Mouse (Mus musculus): ENCODE data around the gene Plpp1.

Plpp1 gene

GRCm38 (mm10) chr13:112772861-112773260 lies 27.7 kb upstream of the Plpp1 start:
- no peak for DNase-seq (ENCODE audit: low read depth, low spot score)

- DNase-seq (ENCODE audit: low read depth, low spot score), result peak; percentile 35
Observed at GRCm38 (mm10) chr13:112773991-112774675, 26.5 kb upstream of the Plpp1 start.

- DNase-seq (ENCODE audit: low read depth, low spot score), result no peak
Observed at GRCm38 (mm10) chr13:112775856-112776255, 24.7 kb upstream of the Plpp1 start.

DNA sequence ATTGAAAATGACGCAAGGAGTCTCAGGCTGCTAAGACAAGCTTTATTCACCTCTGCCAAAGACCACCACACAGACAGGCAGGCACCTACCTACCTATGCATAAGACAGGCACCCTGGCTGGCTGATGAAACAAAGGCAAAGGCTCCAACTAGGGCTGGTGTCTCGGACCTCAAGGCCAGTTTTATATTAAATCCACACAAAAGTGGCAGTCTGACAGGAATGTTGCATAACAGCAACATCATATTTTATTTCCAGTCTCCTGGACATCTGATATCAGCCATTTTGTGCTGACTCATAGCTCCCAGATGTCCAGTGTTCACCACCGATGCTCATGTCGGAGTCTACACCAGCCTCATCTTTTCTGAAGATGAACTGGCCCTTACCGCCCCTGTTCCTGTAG lies 22.2 kb upstream of the Plpp1 start:
- peak; percentile 90 for DNase-seq (ENCODE audit: low read depth, low spot score)

DNA sequence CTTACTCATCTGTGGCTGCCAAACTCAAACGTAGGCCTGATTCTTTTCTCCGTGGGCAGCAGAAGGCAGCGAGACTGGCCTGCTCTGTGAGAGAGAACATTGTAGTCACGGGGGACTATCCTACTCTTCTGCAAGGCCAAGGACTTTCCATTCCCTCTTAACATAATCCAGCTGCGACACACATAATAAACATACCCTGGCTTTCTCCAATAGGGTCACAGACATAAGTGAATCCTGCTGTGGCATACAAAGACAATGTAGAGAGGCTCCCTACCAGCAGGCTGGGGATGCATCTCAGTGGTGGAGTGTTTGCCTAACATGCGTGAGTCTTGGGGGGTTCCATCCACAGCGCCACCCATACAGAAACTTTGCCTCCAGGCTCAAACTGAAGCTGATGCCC lies 15.3 kb upstream of the Plpp1 start:
- no peak for DNase-seq (ENCODE audit: low read depth, low spot score)

DNA sequence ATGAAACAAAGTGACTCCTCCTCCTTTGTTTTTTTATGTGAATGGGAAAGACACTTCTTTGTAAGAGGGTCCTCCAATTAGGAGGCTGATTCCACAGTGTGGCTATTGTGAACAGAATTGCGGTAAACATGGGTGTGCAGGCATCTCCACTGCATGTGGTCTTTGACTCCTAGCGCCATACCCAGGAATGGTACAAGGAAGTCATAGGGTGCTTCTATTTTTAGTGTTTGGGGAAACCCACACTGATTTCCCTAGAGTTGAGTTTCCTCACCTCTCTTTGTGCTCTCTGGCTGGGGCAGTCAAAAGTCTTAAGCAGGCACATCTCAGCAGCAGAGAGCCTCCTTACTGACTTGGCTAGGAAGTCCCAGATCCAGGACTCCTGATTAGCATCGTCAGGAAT lies 14.4 kb upstream of the Plpp1 start:
- DNase-seq (ENCODE audit: low read depth, low spot score), result peak; percentile 24

- no peak for DNase-seq (ENCODE audit: low read depth, low spot score)
Observed at GRCm38 (mm10) chr13:112786942-112787533, 13.6 kb upstream of the Plpp1 start.

- no peak for DNase-seq (ENCODE audit: low read depth, low spot score)
Observed at GRCm38 (mm10) chr13:112790774-112791173, 9.8 kb upstream of the Plpp1 start.

DNA sequence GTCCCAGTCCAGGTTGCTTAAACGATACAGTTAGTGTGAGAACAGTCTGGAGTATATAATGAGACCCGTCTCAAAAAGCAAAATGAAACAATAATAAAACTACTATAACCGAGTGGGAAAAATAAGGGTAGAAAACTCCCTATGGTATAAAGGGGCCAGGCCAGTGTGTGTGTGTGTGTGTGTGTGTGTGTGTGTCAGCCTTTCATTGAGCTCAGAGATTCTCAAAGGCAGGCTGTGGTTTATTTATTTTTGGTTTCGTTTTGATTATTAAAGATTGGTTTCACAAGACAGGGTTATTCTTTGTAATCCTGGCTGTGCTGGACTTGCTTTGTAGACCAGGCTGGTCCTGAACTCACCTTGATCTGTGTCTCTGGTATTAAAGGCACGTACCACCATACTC lies 8.7 kb upstream of the Plpp1 start:
- no peak for DNase-seq (ENCODE audit: low read depth, low spot score)

GRCm38 (mm10) chr13:112798243-112798952 lies 2.2 kb upstream of the Plpp1 start:
- no peak for DNase-seq (ENCODE audit: low read depth, low spot score)

- no peak for DNase-seq (ENCODE audit: low read depth, low spot score)
Observed at GRCm38 (mm10) chr13:112798953-112799305, 1.7 kb upstream of the Plpp1 start.

GRCm38 (mm10) chr13:112799721-112800241 lies 811 bp upstream of the Plpp1 start:
- DNase-seq (ENCODE audit: low read depth, low spot score), result no peak

- DNase-seq (ENCODE audit: low read depth, low spot score), result peak; percentile 54
Observed at GRCm38 (mm10) chr13:112801381-112802004, 901 bp downstream of the Plpp1 start.

- DNase-seq (ENCODE audit: low read depth, low spot score), result no peak
Observed at GRCm38 (mm10) chr13:112803106-112803505, 2.5 kb downstream of the Plpp1 start.

- peak; percentile 59 for DNase-seq (ENCODE audit: low read depth, low spot score)
Observed at GRCm38 (mm10) chr13:112803661-112804060, 3.1 kb downstream of the Plpp1 start.

DNA sequence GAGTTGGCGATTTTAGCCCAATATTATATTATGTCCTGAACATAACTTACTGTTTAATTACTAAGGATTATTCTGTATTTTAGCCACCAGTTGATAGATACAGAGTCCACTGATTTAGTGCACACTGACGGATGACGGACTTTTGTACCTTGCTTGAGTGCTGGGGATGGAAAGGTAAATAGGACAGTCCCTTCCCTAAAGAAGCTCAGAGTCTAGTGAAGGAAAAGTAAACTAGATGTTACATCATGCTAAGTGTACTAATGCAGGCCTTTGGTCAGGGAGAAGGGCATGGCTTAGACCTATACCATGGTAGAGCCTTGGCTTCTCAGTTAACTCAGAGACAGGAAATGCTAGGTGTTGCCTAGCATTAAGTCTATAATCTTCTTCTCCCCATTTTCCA lies 4.9 kb downstream of the Plpp1 start:
- no peak for DNase-seq (ENCODE audit: low read depth, low spot score)

DNA sequence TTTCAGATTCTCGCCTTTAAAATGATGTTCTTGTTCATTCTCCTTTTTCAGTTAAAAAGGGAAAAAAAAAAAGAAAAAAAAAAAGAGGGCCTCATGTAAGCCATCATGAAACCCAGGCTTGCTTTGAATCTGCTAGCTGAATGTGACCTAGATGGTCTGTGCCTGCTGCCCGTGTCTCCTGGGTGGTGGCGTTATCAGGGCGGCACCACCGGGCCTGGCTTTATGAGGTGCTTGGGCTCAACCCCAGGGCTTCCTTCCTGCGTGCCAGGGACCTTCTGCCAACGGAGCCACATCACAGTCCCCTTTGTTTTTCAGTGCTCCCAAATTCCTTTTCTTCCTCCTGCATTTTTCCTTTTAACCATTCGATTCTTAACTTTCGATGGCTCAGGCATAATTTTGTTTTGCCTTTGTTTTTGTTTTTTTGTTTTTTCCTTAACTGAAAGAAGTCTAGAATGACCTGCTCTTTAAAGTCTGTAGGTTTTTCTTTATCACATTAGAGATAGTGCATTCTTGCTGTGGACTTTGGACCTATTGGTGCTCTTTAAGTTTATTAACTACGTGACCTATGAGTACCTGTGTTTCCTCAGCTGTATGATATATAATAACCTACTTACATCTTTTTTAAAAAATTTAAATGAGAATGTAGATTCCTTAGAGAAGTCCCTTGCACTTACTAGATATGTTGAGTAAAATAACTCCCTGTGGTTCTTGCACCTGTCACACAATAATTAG lies 7.5 kb downstream of the Plpp1 start:
- DNase-seq (ENCODE audit: low read depth, low spot score), result no peak

- DNase-seq (ENCODE audit: low read depth, low spot score), result no peak
Observed at GRCm38 (mm10) chr13:112809504-112810247, 9.1 kb downstream of the Plpp1 start.

GRCm38 (mm10) chr13:112810248-112810645 lies 9.7 kb downstream of the Plpp1 start:
- peak; percentile 28 for DNase-seq (ENCODE audit: low read depth, low spot score)

GRCm38 (mm10) chr13:112810751-112811150 lies 10.2 kb downstream of the Plpp1 start:
- DNase-seq (ENCODE audit: low read depth, low spot score), result peak; percentile 62

Data from 3T3-L1 (cell line).